Comparison of ENCODE assay signal across 8 mouse cellular contexts in genomic region chr2:165288315-165289031, GRCm38 (mm10). TPM values are rescaled to one million over a fixed set of nuclear protein-coding genes. Genes with fewer than 3 reads are reported as not detected.
DNase-seq lines count a peak whose midpoint lies in the region; ATAC-seq and TF ChIP-seq lines count a peak whose summit lies in the region.

No protein-coding gene starts in this region.

- H3K36me3 ChIP-seq in embryonic facial prominence, embryonic 12.5 days = peaks cover 39% of the 10 kb centered on the region
- no peaks in the 10 kb centered on the region for H3K36me3 ChIP-seq in heart, adult 2 months (ENCODE audit: control insufficient read depth, insufficient read depth, low read length)
- no peaks in the 10 kb centered on the region; the same call in 1 of the 2 replicates for H3K36me3 ChIP-seq in kidney, adult 2 months (ENCODE audit: control insufficient read depth, insufficient read depth, low read length)
- peaks cover 25% of the 10 kb centered on the region; the same call in 1 of the 2 replicates for H3K36me3 ChIP-seq in midbrain, embryonic 15.5 days (replicated peaks)

- H3K9ac ChIP-seq in embryonic facial prominence, embryonic 12.5 days = peak overlapping the region; percentile 38
- H3K9ac ChIP-seq in heart, adult 2 months (ENCODE audit: low read depth, low read length) = peak overlapping the region; percentile 21; the same call in 1 of the 2 replicates
- peak overlapping the region; percentile 80 for H3K9ac ChIP-seq in midbrain, embryonic 15.5 days

- no peak for ATAC-seq in embryonic facial prominence, embryonic 12.5 days (ENCODE audit: insufficient number of reproducible peaks, insufficient read depth, low FRiP score, low TSS enrichment)
- ATAC-seq in midbrain, embryonic 15.5 days (replicated peaks) = peak; percentile 69

- H3K4me3 ChIP-seq in embryonic facial prominence, embryonic 12.5 days = peak overlapping the region; percentile 86
- H3K4me3 ChIP-seq in heart, adult 2 months = peak overlapping the region; percentile 56
- H3K4me3 ChIP-seq in kidney, adult 2 months (ENCODE audit: insufficient read depth, low read depth, low read length) = peak overlapping the region; percentile 2; the same call in 1 of the 2 replicates
- H3K4me3 ChIP-seq in midbrain, embryonic 15.5 days = peak overlapping the region; percentile 91

- no peaks in the 10 kb centered on the region for H3K27me3 ChIP-seq in embryonic facial prominence, embryonic 12.5 days
- H3K27me3 ChIP-seq in heart, adult 2 months (ENCODE audit: control insufficient read depth, insufficient read depth, low read length) = no peaks in the 10 kb centered on the region
- H3K27me3 ChIP-seq in kidney, adult 2 months (replicated peaks; ENCODE audit: control insufficient read depth, insufficient read depth, low read length) = no peaks in the 10 kb centered on the region
- H3K27me3 ChIP-seq in midbrain, embryonic 15.5 days (replicated peaks) = no peaks in the 10 kb centered on the region

- H3K27ac ChIP-seq in embryonic facial prominence, embryonic 12.5 days = peak overlapping the region; percentile 69
- peak overlapping the region; percentile 66 for H3K27ac ChIP-seq in heart, adult 2 months
- peak overlapping the region; percentile 8; the same call in 1 of the 2 replicates for H3K27ac ChIP-seq in kidney, adult 2 months (ENCODE audit: insufficient read depth, low read depth, low read length)
- H3K27ac ChIP-seq in midbrain, embryonic 15.5 days = peak overlapping the region; percentile 86

- WGBS in embryonic facial prominence, embryonic 12.5 days = 68% methylated on average over 18 of the region's 18 CpGs
- WGBS in heart, adult 2 months = 27% methylated on average over 18 of the region's 18 CpGs
- 41% methylated on average over 18 of the region's 18 CpGs for WGBS in kidney, adult 2 months
- WGBS in midbrain, embryonic 15.5 days = 55% methylated on average over 18 of the region's 18 CpGs

- intact Hi-C loops in heart, adult 2 months (cut with DNase I) = loop anchor here (5.0 kb wide), 1 partner anchor 39 kb away; the partner anchor contains the start of gene Elmo2
- intact Hi-C loops in left cerebral cortex, postnatal 4 days (cut with DNase I) = no loop called here

- no peak for TF ChIP-seq POLR2A in heart, adult 2 months (IDR thresholded peaks at IDR 0.05; ENCODE audit: insufficient read depth, low read depth, low read length)
- TF ChIP-seq POLR2A in kidney, adult 2 months (IDR thresholded peaks at IDR 0.05; ENCODE audit: low read depth, low read length) = no peak

- H3K9me3 ChIP-seq in embryonic facial prominence, embryonic 12.5 days = no peaks in the 10 kb centered on the region
- no peaks in the 10 kb centered on the region for H3K9me3 ChIP-seq in midbrain, embryonic 15.5 days

- H3K79me2 ChIP-seq in heart, adult 2 months (replicated peaks; ENCODE audit: control insufficient read depth, insufficient read depth, low read length) = 0 out of 2 replicates have a peak, but pooled peaks cover 2% of the 10 kb centered on the region

- TF ChIP-seq EP300 in heart, adult 2 months (IDR thresholded peaks at IDR 0.05; ENCODE audit: insufficient read depth, low read depth, low read length) = 0 out of 2 replicates have a peak, but pooled peaks have one; percentile 64

- TF ChIP-seq CTCF in heart, adult 2 months (IDR thresholded peaks at IDR 0.05) = no peak
- no peak for TF ChIP-seq CTCF in kidney, adult 2 months (conservative IDR thresholded peaks at IDR 0.05; ENCODE audit: insufficient read depth, insufficient read length, low read depth, low read length)

- DNase-seq in adrenal gland, postnatal 25 days = peak; percentile 86
- DNase-seq in heart, adult 2 months = peak; percentile 81 to 88
- peak; percentile 89 for DNase-seq in kidney, adult 2 months
- DNase-seq in left cerebral cortex, postnatal 4 days = peak; percentile 98
- DNase-seq in urinary bladder, adult 18-20 months (ENCODE audit: low spot score in 2 of 2) = peak; percentile 16 to 64
- no peak for DNase-seq in embryo, embryonic 10.5 days (ENCODE audit: low spot score)

- peaks cover 22% of the 10 kb centered on the region for H3K4me1 ChIP-seq in embryonic facial prominence, embryonic 12.5 days
- peaks cover 12% of the 10 kb centered on the region for H3K4me1 ChIP-seq in heart, adult 2 months (ENCODE audit: control insufficient read depth, insufficient read depth, low read length)
- H3K4me1 ChIP-seq in kidney, adult 2 months (ENCODE audit: control insufficient read depth, insufficient read depth, low read length) = peaks cover 11% of the 10 kb centered on the region
- peaks cover 31% of the 10 kb centered on the region for H3K4me1 ChIP-seq in midbrain, embryonic 15.5 days

- peak overlapping the region; percentile 67 for H3K4me2 ChIP-seq in embryonic facial prominence, embryonic 12.5 days (replicated peaks)
- peak overlapping the region; percentile 96 for H3K4me2 ChIP-seq in midbrain, embryonic 15.5 days

RNA-seq across cellular contexts. Expression of gene Slc35c2, which starts 0.8 kb away (rescaled TPM):
- 53.0 and 62.2 TPM in 2 replicates for total RNA-seq in adrenal gland, postnatal 25 days (2021)
- 52.8 and 57.0 TPM in 2 replicates for polyA plus RNA-seq in embryonic facial prominence, embryonic 12.5 days (2016; fragmentation: Nextera tagmentation; extraction: Ambion mirVana)
- total RNA-seq in heart, adult 2 months (2021) = 10 to 100 TPM; 15.9 to 18.1 TPM
- polyA plus RNA-seq in heart, adult 2 months (2012; rRNA removed) = 43.6 and 46.4 TPM in 2 replicates
- 64.1 and 69.8 TPM in 2 replicates for polyA plus RNA-seq in kidney, adult 2 months (2012; rRNA removed)
- total RNA-seq in left cerebral cortex, postnatal 4 days (2021) = 10 to 100 TPM; 36.4 to 37.1 TPM
- 72.8 and 74.1 TPM in 2 replicates for polyA plus RNA-seq in midbrain, embryonic 15.5 days (2015; fragmentation: Nextera tagmentation; extraction: Ambion mirVana)

RNA-seq across cellular contexts. Expression of gene Elmo2, which starts 37.8 kb away (rescaled TPM):
- 27.7 and 27.9 TPM in 2 replicates for total RNA-seq in adrenal gland, postnatal 25 days (2021)
- 91.7 TPM in 2 replicates for polyA plus RNA-seq in embryonic facial prominence, embryonic 12.5 days (2016; fragmentation: Nextera tagmentation; extraction: Ambion mirVana)
- 10 to 100 TPM; 13.9 to 14.8 TPM for total RNA-seq in heart, adult 2 months (2021)
- polyA plus RNA-seq in heart, adult 2 months (2012; rRNA removed) = 36.3 and 39.0 TPM in 2 replicates
- polyA plus RNA-seq in kidney, adult 2 months (2012; rRNA removed) = 56.3 and 59.9 TPM in 2 replicates
- 10 to 100 TPM; 79.3 to 80.6 TPM for total RNA-seq in left cerebral cortex, postnatal 4 days (2021)
- polyA plus RNA-seq in midbrain, embryonic 15.5 days (2015; fragmentation: Nextera tagmentation; extraction: Ambion mirVana) = 111 and 115 TPM in 2 replicates

RNA-seq across cellular contexts. Expression of gene Cdh22, which starts 53.8 kb away (rescaled TPM):
- total RNA-seq in adrenal gland, postnatal 25 days (2021) = 0.57 and 1.2 TPM in 2 replicates
- polyA plus RNA-seq in embryonic facial prominence, embryonic 12.5 days (2016; fragmentation: Nextera tagmentation; extraction: Ambion mirVana) = 1.4 and 1.9 TPM in 2 replicates
- under 1 TPM; 0.50 to 0.65 TPM for total RNA-seq in heart, adult 2 months (2021)
- polyA plus RNA-seq in heart, adult 2 months (2012; rRNA removed) = 0.76 and 1.0 TPM in 2 replicates
- 0.05 and 0.19 TPM in 2 replicates for polyA plus RNA-seq in kidney, adult 2 months (2012; rRNA removed)
- 10 to 100 TPM in 1 of 2 experiments, 1 to 10 TPM in 1; 8.3 to 12.3 TPM for total RNA-seq in left cerebral cortex, postnatal 4 days (2021)
- 20.8 and 21.2 TPM in 2 replicates for polyA plus RNA-seq in midbrain, embryonic 15.5 days (2015; fragmentation: Nextera tagmentation; extraction: Ambion mirVana)

Comparison
In these comparisons a context has a peak if more than half of its experiments do, and no peak if none do; other contexts are left out.
1. H3K27ac ChIP-seq: peak in every context shown above with its lines; median percentile 86 in midbrain, embryonic 15.5 days; 69 in embryonic facial prominence, embryonic 12.5 days; 66 in heart, adult 2 months; 8 in kidney, adult 2 months.
2. H3K4me3 ChIP-seq: peak in every context shown above with its lines; median percentile 91 in midbrain, embryonic 15.5 days; 86 in embryonic facial prominence, embryonic 12.5 days; 56 in heart, adult 2 months; 2 in kidney, adult 2 months.
3. H3K9ac ChIP-seq: peak in every context shown above with its lines; median percentile 80 in midbrain, embryonic 15.5 days; 38 in embryonic facial prominence, embryonic 12.5 days; 21 in heart, adult 2 months.